Mouse (Mus musculus): Measurements from ENCODE around the gene Upf2.

GRCm38 (mm10) chr2:6081108-6081507, 129.8 kb downstream of the Upf2 start:
- TF ChIP-seq CTCF (IDR thresholded peaks at IDR 0.05; ENCODE audit: control insufficient read depth, insufficient read depth, insufficient replicate concordance, low read depth, low read length), result no peak
- TF ChIP-seq POLR2A (IDR thresholded peaks at IDR 0.05; ENCODE audit: control insufficient read depth, low read depth, low read length), result no peak
